Mouse (Mus musculus): ENCODE data around the gene A3galt2. TPM values are rescaled to one million over a fixed set of nuclear protein-coding genes. Genes with fewer than 3 reads are reported as not detected.
A peak's percentile ranks its signal among the peaks of the same experiment; 100 is the strongest.

The A3galt2 gene
- polyA plus RNA-seq, 1 experiment from 2014 or later, result not detected

DNA sequence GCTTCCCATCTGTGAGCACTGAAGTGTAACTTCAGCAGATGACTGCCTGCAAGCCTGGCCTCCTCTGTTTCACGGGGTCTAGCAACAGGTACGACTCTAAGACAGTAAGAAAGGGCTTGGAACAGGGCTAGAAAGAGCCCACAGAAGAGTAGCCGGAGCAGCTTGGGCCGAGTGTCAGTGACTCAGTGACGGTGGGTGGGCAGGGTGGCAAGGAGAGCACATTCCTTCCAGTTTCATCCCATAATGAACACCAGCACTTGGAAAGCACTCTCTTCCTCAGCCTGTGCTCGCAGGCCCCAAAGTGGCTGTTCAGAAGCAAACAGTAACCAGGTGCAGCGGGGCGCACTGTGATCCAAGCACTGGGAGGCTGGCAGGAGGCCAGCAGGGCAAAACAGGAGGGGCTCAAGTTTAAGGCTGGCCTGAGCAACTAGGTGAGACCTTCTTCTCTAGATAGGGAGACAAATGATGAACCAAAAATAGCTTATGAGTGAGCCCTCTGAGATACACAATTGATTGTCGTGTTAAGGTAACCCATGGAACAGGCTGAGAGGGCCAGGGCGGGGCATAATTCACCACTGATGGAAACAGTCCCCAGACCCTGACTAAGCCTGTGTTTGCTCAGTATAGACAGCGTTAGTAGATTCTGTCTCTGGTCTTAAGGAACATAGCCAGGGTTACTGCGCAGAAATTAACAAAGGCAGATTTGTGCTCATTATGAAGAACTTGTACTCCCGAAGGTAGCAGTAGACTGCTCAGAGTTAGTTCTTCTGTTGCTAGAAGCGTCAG lies 17.1 kb upstream of the A3galt2 start:
- ATAC-seq (replicated peaks; ENCODE audit: insufficient number of reproducible peaks, insufficient read depth, low FRiP score, low read depth), result no peak
- Histone ChIP-seq H3K27me3 (no peaks in the 10 kb centered on the region), H3K4me3 (no peak overlapping the region), H3K27ac (peak overlapping the region; percentile 91), H3K36me3 (0 out of 2 replicates have a peak, but pooled peaks cover 3% of the 10 kb centered on the region), H3K9me3 (replicated peaks) (no peaks in the 10 kb centered on the region), H3K9ac (peak overlapping the region; percentile 34; the same call in 1 of the 2 replicates), H3K4me2 (peak overlapping the region; percentile 37), H3K4me1 (replicated peaks) (peaks cover 66% of the 10 kb centered on the region)
- 54% methylated on average over 14 of the region's 14 CpGs for WGBS

DNA sequence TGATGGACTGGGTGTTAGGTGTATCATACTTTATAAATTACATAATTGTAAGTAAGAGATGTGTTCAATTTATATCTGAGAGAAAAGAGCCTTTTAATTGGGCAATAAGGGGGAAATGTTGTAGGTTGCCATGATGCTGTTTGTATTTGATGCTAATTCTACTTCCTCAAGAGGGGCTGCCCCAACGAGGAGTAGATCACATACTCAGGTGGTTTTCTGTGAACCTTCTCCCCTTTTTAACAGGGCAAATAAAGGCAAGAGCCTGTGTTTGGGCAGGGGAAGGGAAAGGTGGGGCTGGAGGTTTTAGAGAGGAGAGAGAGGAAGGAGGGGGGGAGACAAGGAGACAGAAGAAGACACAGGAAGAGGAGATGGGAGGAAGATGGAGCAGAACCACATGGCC lies 14.3 kb upstream of the A3galt2 start:
- Histone ChIP-seq H3K4me3 (no peak overlapping the region), H3K4me2 (no peak overlapping the region), H3K9ac (no peak overlapping the region), H3K27ac (no peak overlapping the region), H3K27me3 (no peaks in the 10 kb centered on the region), H3K9me3 (replicated peaks) (no peaks in the 10 kb centered on the region), H3K36me3 (peaks cover 27% of the 10 kb centered on the region), H3K4me1 (replicated peaks) (peaks cover 37% of the 10 kb centered on the region)
- ATAC-seq (replicated peaks; ENCODE audit: insufficient number of reproducible peaks, insufficient read depth, low FRiP score, low read depth), result no peak
- WGBS, result 65% methylated on average over 1 of the region's 1 CpGs

DNA sequence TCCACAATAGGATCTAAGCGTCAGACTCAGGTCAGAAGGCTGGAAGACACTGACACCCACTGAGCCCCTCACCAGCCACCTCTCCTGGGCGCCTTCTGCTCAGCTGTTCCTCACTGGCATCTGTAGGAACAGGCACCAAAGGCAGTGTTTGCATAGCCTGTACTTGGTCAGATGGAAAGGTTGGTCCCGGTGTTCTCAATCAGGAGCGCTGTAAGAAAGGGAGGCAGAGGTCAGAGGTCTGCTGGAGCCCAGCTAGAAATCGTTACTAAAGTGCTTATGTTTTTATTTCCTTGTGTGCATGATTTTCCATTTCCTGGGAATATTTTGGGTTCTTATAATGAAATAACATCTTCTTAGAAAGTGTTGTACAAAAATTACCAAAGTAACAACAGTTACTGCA lies 13.3 kb upstream of the A3galt2 start:
- no peak overlapping the region for H3K4me2 ChIP-seq
- H3K4me3 ChIP-seq, result no peak overlapping the region
- no peak overlapping the region for H3K9ac ChIP-seq
- ATAC-seq (replicated peaks; ENCODE audit: insufficient number of reproducible peaks, insufficient read depth, low FRiP score, low read depth), result no peak
- peaks cover 38% of the 10 kb centered on the region for H3K36me3 ChIP-seq
- H3K9me3 ChIP-seq (replicated peaks), result no peaks in the 10 kb centered on the region
- WGBS, result 64% methylated on average over 5 of the region's 5 CpGs
- H3K27ac ChIP-seq, result 0 out of 2 replicates have a peak overlapping the region, but pooled peaks have one; percentile 9
- no peaks in the 10 kb centered on the region for H3K27me3 ChIP-seq
- peaks cover 27% of the 10 kb centered on the region for H3K4me1 ChIP-seq (replicated peaks)

DNA sequence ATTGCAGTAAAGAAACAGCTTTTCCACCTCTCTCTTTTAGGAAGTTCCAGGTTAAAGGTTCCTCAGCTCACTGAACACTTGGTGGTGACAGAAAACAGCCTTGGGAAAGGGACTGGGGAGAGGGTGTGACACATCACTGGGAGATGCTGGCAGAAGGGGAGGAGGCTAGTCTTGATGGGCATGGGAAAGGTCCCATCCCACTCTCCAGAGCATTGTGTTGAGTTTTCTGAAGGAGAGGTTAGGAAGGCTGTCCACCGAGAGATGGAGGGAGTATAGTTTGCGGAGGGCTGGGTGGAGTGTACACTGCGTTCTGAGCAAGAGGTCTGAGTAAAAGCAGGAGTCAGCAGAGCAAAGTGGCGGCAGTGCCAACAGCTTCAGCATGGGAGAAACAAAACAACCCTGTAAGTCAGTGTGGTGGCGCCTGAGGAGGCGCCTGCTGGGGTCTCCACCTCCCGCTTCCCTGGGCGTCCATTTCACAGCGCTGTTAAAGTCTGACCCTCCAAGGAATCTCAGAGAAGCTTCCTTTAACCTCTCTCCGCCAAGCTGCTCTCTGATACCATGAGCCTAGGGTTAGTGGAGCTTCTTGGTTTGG lies 12.7 kb upstream of the A3galt2 start:
- peaks cover 27% of the 10 kb centered on the region for H3K4me1 ChIP-seq (replicated peaks)
- H3K36me3 ChIP-seq, result peaks cover 43% of the 10 kb centered on the region
- no peak overlapping the region for H3K4me2 ChIP-seq
- no peaks in the 10 kb centered on the region for H3K27me3 ChIP-seq
- WGBS, result 64% methylated on average over 10 of the region's 10 CpGs
- H3K27ac ChIP-seq, result 0 out of 2 replicates have a peak overlapping the region, but pooled peaks have one; percentile 12
- no peaks in the 10 kb centered on the region for H3K9me3 ChIP-seq (replicated peaks)
- ATAC-seq (replicated peaks; ENCODE audit: insufficient number of reproducible peaks, insufficient read depth, low FRiP score, low read depth), result no peak
- H3K4me3 ChIP-seq, result no peak overlapping the region
- no peak overlapping the region for H3K9ac ChIP-seq

DNA sequence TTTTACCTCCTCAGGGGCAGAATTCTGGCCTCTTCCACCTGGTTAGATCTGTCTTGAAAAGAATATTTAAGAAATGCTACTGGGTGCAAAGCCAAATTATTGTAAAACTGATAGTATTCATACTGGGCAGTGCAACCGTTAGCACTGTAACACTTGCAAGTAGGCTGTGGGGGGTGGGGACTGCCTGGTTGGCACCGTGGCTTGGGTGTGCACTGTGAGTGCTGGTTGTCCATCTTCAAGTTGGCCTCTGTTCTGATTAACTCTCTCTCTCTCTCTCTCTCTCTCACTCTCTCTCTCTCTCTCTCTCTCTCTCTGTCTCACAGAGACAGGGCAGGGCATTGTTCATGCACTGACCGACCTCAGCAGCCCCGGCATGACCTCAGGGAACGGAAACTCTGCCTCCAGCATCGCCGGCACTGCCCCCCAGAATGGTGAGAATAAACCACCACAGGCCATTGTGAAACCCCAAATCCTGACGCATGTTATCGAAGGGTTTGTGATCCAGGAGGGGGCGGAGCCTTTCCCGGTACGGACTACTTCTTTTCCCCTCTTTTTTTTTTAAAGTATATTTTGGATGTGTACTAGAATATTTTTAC lies 12.0 kb upstream of the A3galt2 start:
- Histone ChIP-seq H3K9me3 (replicated peaks) (no peaks in the 10 kb centered on the region), H3K36me3 (peaks cover 50% of the 10 kb centered on the region), H3K27ac (0 out of 2 replicates have a peak overlapping the region, but pooled peaks have one; percentile 12), H3K4me3 (no peak overlapping the region), H3K9ac (no peak overlapping the region), H3K4me1 (replicated peaks) (peaks cover 27% of the 10 kb centered on the region), H3K4me2 (no peak overlapping the region), H3K27me3 (no peaks in the 10 kb centered on the region)
- ATAC-seq (replicated peaks; ENCODE audit: insufficient number of reproducible peaks, insufficient read depth, low FRiP score, low read depth), result no peak
- WGBS, result 79% methylated on average over 12 of the region's 12 CpGs

DNA sequence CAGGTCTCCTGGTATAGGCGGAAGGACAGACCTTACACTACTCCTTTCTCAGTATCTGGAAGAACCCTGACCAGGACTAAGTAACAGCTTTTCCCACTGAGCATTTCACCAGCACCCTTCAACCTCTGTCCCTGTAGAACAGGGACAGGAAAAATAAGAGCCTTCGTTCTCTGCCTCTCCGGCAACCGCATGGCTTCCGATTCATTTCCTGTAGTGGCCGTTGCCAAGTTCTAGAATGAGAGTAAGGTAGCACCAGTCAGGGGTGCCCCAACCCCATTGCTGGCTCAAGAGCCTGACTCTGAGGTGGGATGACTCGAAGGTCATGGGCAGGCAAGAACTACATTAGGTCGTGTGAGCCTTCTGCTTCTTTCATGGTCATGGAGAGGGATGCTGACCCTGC lies 10.0 kb upstream of the A3galt2 start:
- Histone ChIP-seq H3K9ac (no peak overlapping the region), H3K9me3 (replicated peaks) (no peaks in the 10 kb centered on the region), H3K4me3 (no peak overlapping the region), H3K4me2 (no peak overlapping the region), H3K4me1 (replicated peaks) (peaks cover 28% of the 10 kb centered on the region), H3K27ac (no peak overlapping the region), H3K27me3 (no peaks in the 10 kb centered on the region), H3K36me3 (peaks cover 69% of the 10 kb centered on the region)
- ATAC-seq (replicated peaks; ENCODE audit: insufficient number of reproducible peaks, insufficient read depth, low FRiP score, low read depth), result no peak
- WGBS, result 86% methylated on average over 8 of the region's 8 CpGs

DNA sequence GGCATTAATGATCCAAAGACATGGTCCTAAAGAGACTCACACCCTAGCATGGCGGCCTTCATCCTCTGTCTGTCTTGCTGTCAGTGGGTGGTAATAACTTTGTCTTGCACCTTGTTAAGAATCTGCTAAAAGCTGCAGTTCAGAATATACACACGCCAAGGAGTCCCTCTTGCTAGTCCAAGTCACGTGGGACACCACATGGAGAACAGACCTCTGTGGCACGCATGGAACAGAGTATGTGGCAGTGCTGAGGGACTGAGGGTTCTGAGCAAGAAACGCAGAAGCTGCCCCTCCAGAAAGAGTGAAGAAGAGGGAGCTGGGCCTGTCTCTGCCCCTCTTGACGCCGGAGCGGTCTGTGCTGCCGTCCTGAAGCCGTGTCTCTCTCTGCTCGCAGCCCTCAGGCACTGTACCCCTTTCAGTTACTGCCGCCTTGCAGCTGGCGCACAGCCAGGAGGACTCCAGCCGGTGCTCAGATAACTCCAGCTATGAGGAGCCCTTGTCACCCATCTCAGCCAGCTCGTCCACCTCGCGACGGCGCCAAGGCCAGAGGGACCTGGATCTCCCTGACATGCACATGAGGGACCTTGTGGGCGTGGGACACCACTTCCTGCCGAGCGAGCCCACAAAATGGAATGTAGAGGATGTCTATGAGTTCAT lies 7.4 kb upstream of the A3galt2 start:
- 50% methylated on average over 22 of the region's 22 CpGs for WGBS
- peak; percentile 67; the same call in 1 of the 2 replicates for ATAC-seq (replicated peaks; ENCODE audit: insufficient number of reproducible peaks, insufficient read depth, low FRiP score, low read depth)
- Histone ChIP-seq H3K9me3 (replicated peaks) (no peaks in the 10 kb centered on the region), H3K36me3 (peaks cover 92% of the 10 kb centered on the region), H3K9ac (peak overlapping the region; percentile 25; the same call in 1 of the 2 replicates), H3K4me2 (no peak overlapping the region), H3K4me1 (replicated peaks) (peaks cover 17% of the 10 kb centered on the region), H3K27ac (peak overlapping the region; percentile 19; the same call in 1 of the 2 replicates), H3K27me3 (no peaks in the 10 kb centered on the region), H3K4me3 (no peak overlapping the region)

DNA sequence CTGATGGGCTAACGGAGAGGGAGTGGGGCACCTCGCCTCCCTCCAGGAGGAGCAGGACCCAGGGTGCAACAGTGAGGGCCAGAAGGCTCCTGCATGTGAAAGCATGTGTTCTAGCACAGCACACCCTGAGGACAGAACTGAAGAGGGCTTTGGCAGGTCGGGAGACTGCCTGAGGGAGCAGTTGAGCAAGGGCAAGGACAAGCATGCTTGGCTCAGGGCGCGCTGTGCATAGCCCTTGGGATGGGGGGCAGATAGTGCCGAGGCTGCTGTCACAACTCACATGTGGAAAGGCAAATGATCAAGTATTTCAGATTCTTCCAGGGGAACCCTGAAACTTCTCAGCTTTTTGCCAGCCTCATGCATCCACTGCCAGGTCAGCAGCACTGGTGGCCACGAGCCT lies 6.9 kb upstream of the A3galt2 start:
- Histone ChIP-seq H3K36me3 (peaks cover 97% of the 10 kb centered on the region), H3K4me1 (replicated peaks) (peaks cover 17% of the 10 kb centered on the region), H3K9me3 (replicated peaks) (no peaks in the 10 kb centered on the region), H3K27me3 (no peaks in the 10 kb centered on the region), H3K4me3 (no peak overlapping the region), H3K27ac (0 out of 2 replicates have a peak overlapping the region, but pooled peaks have one; percentile 19), H3K9ac (0 out of 2 replicates have a peak overlapping the region, but pooled peaks have one; percentile 25), H3K4me2 (no peak overlapping the region)
- no peak for ATAC-seq (replicated peaks; ENCODE audit: insufficient number of reproducible peaks, insufficient read depth, low FRiP score, low read depth)
- WGBS, result 81% methylated on average over 7 of the region's 7 CpGs

DNA sequence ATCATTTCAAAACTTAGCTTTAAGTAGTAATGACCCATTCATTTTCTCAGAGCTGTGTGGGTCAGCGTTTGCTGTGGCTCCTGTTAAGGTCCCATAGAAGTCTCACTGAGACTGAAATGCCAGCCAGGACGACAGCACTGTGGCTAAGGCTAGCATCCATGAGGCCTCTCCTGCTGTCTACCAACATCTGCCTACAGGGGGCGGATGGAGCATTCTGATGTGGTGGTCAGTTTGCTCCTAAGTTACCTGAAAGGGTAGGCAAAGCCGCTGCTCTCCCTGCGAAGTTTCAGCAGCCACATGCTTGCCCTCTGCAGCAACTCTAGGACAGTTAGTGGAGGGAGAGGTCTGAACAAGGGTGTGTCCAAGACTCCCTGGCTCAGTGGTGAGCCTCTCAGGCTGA lies 4.2 kb upstream of the A3galt2 start:
- H3K4me1 ChIP-seq (replicated peaks), result peaks cover 23% of the 10 kb centered on the region
- no peak overlapping the region for H3K4me2 ChIP-seq
- no peak for ATAC-seq (replicated peaks; ENCODE audit: insufficient number of reproducible peaks, insufficient read depth, low FRiP score, low read depth)
- no peaks in the 10 kb centered on the region for H3K9me3 ChIP-seq (replicated peaks)
- no peak overlapping the region for H3K27ac ChIP-seq
- H3K9ac ChIP-seq, result no peak overlapping the region
- no peaks in the 10 kb centered on the region for H3K27me3 ChIP-seq
- no peak overlapping the region for H3K4me3 ChIP-seq
- peaks cover 76% of the 10 kb centered on the region for H3K36me3 ChIP-seq
- WGBS, result 66% methylated on average over 5 of the region's 5 CpGs

DNA sequence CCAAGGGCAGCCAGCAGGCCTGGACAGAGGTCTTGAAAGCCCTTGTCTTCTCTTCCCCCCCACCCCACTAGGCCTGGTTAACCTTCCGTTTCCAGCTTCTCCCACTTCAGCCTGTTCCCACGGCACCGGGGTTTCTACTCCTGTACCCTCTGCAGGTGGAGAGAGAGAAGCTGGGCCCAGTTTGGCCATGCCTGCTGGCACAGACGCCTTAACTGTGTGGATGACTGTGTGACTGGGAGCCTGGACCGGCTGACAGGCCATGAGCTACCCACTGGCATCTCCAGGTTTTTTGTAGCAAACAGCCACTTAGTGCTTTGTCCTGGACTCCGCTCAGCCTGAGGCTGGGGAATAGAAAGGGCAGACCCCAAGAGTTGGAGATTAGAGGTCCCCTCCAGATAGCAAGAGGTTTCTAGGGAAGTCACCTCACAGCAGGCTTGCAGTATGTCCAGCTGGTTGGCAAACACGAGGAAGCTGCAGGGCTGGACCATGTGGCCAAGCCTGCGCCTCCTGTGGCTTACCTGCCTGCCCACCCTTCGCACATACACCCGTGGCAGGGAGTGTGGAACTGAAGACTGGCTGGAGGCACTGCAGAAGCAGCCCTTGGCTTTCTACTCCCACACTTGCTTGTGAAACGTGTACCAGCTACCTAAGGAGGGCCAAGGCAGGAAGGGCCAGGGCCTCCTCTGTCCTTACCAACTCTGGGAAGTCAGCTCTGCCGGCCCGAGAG lies 3.0 kb upstream of the A3galt2 start:
- Histone ChIP-seq H3K36me3 (peaks cover 64% of the 10 kb centered on the region), H3K4me3 (no peak overlapping the region)
- WGBS, result 89% methylated on average over 13 of the region's 13 CpGs

More for the DNA sequence above, 3.0 kb upstream of the A3galt2 start:
- H3K9me3 ChIP-seq (replicated peaks), result no peaks in the 10 kb centered on the region
- no peak overlapping the region for H3K27ac ChIP-seq
- no peak overlapping the region for H3K4me2 ChIP-seq
- H3K4me1 ChIP-seq (replicated peaks), result peaks cover 22% of the 10 kb centered on the region
- H3K9ac ChIP-seq, result no peak overlapping the region
- no peaks in the 10 kb centered on the region for H3K27me3 ChIP-seq
- no peak for ATAC-seq (replicated peaks; ENCODE audit: insufficient number of reproducible peaks, insufficient read depth, low FRiP score, low read depth)

Measured in heart, embryonic 15.5 days (tissue).